Mouse (Mus musculus): Measurements from ENCODE around the gene Pde7b.

Pde7b gene

DNA sequence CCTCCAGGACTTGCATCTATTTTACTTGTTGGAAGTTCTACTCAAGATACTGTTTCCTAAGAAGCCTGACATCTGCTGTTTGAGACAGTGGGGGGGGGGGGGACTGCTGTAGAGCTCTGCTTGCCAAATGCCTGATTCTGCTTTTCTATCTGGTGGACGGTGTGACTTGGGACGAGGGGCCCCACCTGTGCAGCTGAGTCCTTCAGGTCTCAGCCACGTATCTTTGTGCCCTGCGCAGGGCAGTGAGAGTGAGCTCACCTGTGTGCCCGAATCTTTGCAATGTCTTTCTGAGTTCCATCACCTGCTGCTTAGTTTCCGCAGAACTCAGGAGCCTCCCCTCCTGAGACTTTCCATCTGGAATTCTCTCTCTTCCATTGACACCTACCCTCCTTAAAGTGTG, 70.7 kb downstream of the Pde7b start:
- DNase-seq (ENCODE audit: low read depth, low spot score), result no peak
- no peaks in the 10 kb centered on the region for H3K36me3 ChIP-seq (ENCODE audit: control insufficient read depth, insufficient read depth, low read length, poor library complexity, severe bottlenecking)
- no peaks in the 10 kb centered on the region for H3K27me3 ChIP-seq (ENCODE audit: control insufficient read depth, insufficient read depth, low read length, poor library complexity, severe bottlenecking)

DNA sequence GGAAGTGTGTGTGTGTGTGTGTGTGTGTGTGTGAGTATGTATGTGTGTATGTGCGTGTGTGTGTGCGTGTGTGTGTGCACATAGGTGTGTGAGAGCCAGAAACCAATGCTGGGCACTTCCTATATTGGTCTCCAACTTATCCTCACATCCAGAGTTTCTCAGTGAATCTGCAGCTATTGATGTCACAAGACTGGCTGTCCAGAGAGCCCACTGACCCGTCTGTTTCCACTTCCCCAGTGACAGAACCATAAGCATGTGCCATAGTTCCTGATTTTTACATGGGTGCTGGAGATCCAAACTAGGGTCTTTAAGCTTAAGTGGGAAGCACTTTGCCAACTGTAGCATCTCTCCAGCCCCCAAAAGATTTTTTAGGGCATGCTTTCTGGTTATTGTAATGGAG, 71.6 kb downstream of the Pde7b start:
- no peak for DNase-seq (ENCODE audit: low read depth, low spot score)
- no peaks in the 10 kb centered on the region for H3K36me3 ChIP-seq (ENCODE audit: control insufficient read depth, insufficient read depth, low read length, poor library complexity, severe bottlenecking)
- H3K27me3 ChIP-seq (ENCODE audit: control insufficient read depth, insufficient read depth, low read length, poor library complexity, severe bottlenecking), result no peaks in the 10 kb centered on the region

DNA sequence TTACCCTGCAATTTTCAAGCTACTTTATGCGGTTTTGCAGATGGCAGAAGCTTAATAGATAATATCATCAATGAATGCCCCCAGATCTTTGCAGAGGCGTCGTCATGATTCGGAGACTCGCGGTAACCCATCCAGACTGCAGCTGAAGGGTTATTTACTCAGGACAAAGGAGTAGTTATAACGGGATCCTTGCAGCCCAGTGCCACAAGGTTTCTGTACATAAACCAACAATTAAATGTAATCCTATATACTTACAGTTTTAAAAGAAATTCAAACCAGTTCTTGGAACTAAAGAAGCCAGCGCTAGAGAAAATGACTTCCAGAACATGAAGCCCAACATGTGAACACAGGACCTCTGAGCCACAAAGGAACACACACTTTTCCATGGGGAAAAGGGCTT, 88.5 kb downstream of the Pde7b start:
- Histone ChIP-seq H3K36me3 (ENCODE audit: control insufficient read depth, insufficient read depth, low read length, poor library complexity, severe bottlenecking) (no peaks in the 10 kb centered on the region), H3K27me3 (ENCODE audit: control insufficient read depth, insufficient read depth, low read length, poor library complexity, severe bottlenecking) (no peaks in the 10 kb centered on the region)
- DNase-seq (ENCODE audit: low read depth, low spot score), result no peak

DNA sequence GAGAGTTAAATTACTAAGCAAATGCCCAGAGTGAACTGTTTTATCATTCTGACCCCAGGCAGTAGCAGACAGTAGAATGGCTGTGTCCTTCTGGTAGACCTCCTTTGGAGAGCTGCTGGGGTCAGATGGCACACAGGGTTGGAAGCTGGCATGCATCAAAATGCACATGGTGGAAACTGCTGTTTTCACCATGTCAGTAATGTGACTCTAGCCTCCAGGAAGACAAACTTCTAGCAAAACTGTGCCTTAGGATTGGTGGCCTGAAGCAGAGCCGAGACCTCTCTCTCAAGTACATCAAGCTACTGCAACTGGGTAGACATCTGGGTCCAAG, 91.8 kb downstream of the Pde7b start:
- H3K36me3 ChIP-seq (ENCODE audit: control insufficient read depth, insufficient read depth, low read length, poor library complexity, severe bottlenecking), result no peaks in the 10 kb centered on the region
- H3K27me3 ChIP-seq (ENCODE audit: control insufficient read depth, insufficient read depth, low read length, poor library complexity, severe bottlenecking), result no peaks in the 10 kb centered on the region
- DNase-seq (ENCODE audit: low read depth, low spot score), result no peak

DNA sequence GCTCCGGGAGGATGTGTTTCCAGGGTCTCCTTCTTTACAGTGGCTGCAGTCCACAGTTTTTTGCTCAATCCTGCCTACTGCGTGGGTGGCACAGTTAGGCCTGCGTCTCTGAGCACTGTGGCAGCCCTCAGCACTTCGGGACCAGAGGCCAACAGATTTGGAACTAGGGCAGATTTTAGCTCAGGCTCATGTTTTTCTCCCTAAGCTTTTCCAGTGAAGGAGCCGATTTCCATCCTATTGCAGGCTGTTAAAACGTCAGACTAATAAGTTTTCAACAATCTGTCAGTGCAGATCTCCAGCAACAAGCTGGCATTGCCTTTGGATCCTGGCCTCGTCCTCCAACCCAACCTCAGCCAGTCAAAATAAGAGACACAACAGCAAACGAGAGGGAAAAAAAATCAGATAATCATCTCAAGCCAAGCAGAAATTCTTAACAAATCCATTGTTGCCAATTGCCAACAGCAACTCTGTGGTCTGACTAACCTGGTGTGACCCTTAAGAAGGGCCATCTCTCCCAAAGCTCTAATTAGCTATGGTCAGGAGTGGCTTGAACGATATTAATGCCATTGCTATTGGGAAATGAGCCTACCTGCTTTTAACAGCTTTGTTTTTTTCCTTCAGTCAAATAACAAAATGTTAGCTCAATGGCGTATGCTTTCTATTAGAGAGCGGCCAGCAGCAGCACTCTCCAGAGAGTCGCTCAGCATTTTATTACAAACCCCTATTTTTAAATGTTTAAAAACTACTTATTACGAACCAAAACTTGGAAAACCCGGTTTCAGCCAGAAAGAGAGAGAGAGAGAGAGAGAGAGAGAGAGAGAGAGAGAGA, 92.4 kb downstream of the Pde7b start:
- no peak for DNase-seq (ENCODE audit: low read depth, low spot score)
- Histone ChIP-seq H3K36me3 (ENCODE audit: control insufficient read depth, insufficient read depth, low read length, poor library complexity, severe bottlenecking) (no peaks in the 10 kb centered on the region), H3K27me3 (ENCODE audit: control insufficient read depth, insufficient read depth, low read length, poor library complexity, severe bottlenecking) (no peaks in the 10 kb centered on the region; the same call in 1 of the 2 replicates)

DNA sequence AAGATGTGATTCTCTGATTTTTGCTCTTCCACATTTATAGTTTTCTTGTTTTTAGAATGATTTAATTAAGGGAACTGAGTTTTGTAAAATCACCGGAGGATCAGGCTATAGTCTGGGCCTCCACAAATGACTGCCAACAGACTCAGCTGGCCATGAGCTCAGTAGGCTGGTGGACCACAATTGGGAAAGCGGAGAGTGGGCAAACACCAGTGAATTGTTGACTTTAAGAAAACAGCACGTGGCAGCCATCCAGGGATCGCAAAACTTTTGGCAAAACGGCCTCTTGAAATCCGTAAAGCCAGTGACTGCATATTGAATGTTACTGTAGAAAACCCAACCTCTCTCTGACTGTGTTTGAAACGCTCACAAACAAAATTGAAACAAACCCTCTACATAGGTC, 94.8 kb downstream of the Pde7b start:
- H3K36me3 ChIP-seq (ENCODE audit: control insufficient read depth, insufficient read depth, low read length, poor library complexity, severe bottlenecking), result no peaks in the 10 kb centered on the region
- DNase-seq (ENCODE audit: low read depth, low spot score), result no peak
- no peaks in the 10 kb centered on the region; the same call in 1 of the 2 replicates for H3K27me3 ChIP-seq (ENCODE audit: control insufficient read depth, insufficient read depth, low read length, poor library complexity, severe bottlenecking)

DNA sequence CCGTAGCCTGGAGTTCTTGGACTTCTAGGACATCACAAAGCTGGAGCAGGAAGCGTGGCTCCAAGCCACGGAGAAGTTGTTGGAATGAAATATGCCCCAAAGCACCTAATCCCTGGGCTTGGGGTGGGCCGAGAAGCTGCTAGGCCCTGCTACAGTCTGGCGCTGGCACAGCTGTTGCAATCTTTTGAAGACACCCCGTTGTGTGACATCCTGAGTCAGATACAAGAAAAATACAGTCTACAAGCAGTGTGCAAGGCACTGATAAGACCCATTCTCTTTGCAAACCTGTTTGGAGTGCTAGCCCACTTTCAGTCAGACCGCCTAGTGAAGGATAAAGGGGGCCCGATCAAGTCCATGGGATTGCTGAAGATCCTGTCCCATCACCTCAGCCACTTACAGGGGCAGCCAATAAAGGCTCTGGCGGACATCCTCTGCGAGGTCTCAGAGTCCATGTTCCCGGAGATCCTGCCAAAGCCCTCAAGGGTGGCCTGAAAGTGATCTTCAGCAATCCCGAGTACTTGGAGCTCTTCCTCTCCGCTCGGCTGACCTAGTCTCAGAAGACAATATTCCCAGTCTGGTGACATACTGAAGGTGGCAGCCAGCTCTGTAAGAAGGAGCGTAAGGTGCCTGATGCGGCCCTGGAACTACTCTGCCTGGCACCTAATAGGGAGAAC, 99.0 kb downstream of the Pde7b start:
- H3K36me3 ChIP-seq (ENCODE audit: control insufficient read depth, insufficient read depth, low read length, poor library complexity, severe bottlenecking), result no peaks in the 10 kb centered on the region
- no peak for DNase-seq (ENCODE audit: low read depth, low spot score)
- no peaks in the 10 kb centered on the region; the same call in 1 of the 2 replicates for H3K27me3 ChIP-seq (ENCODE audit: control insufficient read depth, insufficient read depth, low read length, poor library complexity, severe bottlenecking)

DNA sequence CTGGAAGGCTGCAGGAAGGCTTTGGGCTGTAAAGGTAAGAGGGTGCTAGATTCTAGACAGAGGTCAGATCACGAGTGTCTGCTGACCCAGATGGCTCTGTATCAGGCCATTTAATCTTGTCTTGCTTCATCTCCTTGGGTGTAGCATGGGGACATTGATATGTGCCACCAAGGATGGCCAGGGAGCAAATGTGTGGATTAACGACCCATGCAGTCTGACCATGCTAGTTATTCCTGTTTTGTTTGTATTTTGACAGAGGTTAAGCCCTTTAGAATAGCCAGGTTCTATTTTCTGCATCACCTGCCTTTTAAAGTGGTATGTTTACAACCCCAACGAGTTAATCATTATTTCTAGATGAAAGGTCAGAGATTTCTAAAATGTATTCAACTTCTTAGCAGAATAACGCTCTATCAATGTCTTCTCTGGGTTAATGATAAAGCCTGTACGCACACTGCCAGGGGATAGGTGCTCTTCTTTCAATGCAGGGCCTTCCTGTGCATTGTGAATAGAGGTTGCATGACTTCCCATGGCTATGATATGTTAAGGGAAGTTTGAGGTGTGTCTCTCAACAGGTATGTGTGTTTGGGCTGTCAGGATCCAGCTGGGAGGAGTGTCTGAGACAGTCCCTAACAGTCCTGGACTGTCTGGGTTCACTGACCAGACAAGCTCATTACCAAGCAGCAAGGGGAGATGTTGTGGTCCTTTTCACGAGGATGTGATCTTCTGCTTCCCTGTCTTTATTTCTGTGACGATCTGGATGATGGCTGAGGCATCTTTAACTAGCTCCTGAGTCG, 103.0 kb downstream of the Pde7b start:
- no peak for DNase-seq (ENCODE audit: low read depth, low spot score)
- no peaks in the 10 kb centered on the region for H3K36me3 ChIP-seq (ENCODE audit: control insufficient read depth, insufficient read depth, low read length, poor library complexity, severe bottlenecking)
- H3K27me3 ChIP-seq (ENCODE audit: control insufficient read depth, insufficient read depth, low read length, poor library complexity, severe bottlenecking), result no peaks in the 10 kb centered on the region; the same call in 1 of the 2 replicates

DNA sequence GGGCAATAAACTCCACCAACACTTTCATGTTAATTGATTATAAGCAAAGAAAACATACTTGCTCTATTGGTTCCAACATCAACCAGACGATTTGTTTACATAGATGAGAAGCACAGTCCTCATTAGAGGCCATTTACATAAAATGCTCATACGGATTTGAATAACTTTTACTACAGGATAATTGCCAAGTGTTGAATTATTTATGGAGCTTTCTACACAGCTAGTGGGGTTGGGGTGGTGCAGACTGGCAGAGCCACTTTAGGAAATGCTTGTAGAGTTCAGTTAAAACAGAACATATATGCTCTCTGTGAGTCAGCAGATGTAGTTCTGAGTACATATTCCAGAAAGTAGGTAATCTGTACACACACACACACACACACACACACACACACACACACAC, 118.9 kb downstream of the Pde7b start:
- no peaks in the 10 kb centered on the region for H3K36me3 ChIP-seq (ENCODE audit: control insufficient read depth, insufficient read depth, low read length, poor library complexity, severe bottlenecking)
- H3K27me3 ChIP-seq (ENCODE audit: control insufficient read depth, insufficient read depth, low read length, poor library complexity, severe bottlenecking), result no peaks in the 10 kb centered on the region
- no peak for DNase-seq (ENCODE audit: low read depth, low spot score)

DNA sequence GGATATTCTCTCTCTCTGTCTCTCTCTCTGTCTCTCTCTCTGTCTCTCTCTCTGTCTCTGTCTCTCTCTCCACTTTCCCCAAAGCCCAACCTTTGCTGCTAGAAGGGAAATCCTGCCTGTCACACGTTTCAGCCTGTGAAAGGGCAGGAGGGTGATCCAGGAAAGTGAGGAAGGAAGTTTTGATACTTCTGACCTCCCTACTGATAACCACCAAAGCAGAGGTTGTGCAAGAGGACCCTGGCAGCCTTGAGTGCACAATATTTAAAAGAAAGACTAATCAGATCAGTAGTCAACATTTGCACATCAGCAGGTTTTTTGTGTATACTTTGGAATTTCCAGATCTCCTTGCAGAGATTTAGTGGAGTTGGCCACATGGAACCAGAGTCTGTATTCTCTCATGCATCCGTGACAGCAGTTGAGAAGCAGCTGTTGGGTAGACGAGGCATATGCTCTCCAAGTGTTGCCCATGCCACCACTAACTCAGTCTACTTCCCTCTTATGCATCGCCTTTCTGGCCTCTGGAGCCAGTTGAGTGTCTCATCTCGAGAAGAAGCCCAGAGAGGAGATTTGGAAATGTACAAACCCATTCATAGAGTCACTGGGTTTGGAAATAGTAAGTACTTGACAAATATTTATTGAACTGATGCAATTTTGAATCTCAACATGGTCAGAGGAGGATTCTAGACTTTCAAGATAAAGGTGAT, 129.6 kb downstream of the Pde7b start:
- Histone ChIP-seq H3K27me3 (ENCODE audit: control insufficient read depth, insufficient read depth, low read length, poor library complexity, severe bottlenecking) (no peaks in the 10 kb centered on the region), H3K36me3 (ENCODE audit: control insufficient read depth, insufficient read depth, low read length, poor library complexity, severe bottlenecking) (no peaks in the 10 kb centered on the region)
- DNase-seq (ENCODE audit: low read depth, low spot score), result no peak

DNA sequence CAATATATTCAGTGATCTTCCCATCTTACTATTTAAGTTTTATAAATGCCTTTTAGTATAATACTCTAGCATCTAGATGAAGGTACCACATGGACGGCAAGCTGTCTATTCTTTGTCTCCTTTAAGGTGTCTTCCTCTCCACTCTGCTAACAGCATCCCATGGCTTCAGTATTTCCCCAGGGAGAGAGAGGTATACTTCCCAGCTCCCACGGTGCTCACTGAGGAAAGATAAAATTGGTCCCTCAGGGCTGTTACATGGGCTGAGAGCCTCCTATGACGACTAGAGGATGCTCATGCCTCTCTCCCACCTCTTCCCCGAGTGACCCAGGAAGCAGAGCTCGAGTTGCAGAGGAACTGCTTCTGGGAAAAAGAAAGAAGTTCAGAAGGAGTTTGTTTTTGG, 130.9 kb downstream of the Pde7b start:
- H3K36me3 ChIP-seq (ENCODE audit: control insufficient read depth, insufficient read depth, low read length, poor library complexity, severe bottlenecking), result no peaks in the 10 kb centered on the region
- no peaks in the 10 kb centered on the region for H3K27me3 ChIP-seq (ENCODE audit: control insufficient read depth, insufficient read depth, low read length, poor library complexity, severe bottlenecking)
- DNase-seq (ENCODE audit: low read depth, low spot score), result no peak

DNA sequence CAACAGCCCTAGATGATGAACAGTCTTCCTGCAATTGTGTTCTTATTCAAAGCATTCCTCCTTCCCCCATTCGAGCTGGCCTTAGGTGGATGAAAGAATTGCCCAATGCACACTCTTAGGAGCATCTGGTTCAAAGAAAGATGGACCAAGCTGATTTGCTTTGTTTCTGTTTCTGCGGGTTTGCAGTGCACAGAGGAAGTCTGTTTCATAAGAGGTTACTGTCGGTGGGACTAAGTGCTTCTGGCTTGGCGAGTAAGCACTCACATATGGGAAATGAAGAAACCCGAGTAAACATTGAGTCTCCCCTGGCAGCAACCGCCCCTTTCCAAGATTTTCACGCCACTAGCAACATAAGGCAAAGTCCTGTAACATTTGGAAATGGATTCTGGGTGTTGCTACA, 134.8 kb downstream of the Pde7b start:
- Histone ChIP-seq H3K27me3 (ENCODE audit: control insufficient read depth, insufficient read depth, low read length, poor library complexity, severe bottlenecking) (no peaks in the 10 kb centered on the region), H3K36me3 (ENCODE audit: control insufficient read depth, insufficient read depth, low read length, poor library complexity, severe bottlenecking) (no peaks in the 10 kb centered on the region)
- DNase-seq (ENCODE audit: low read depth, low spot score), result no peak

DNA sequence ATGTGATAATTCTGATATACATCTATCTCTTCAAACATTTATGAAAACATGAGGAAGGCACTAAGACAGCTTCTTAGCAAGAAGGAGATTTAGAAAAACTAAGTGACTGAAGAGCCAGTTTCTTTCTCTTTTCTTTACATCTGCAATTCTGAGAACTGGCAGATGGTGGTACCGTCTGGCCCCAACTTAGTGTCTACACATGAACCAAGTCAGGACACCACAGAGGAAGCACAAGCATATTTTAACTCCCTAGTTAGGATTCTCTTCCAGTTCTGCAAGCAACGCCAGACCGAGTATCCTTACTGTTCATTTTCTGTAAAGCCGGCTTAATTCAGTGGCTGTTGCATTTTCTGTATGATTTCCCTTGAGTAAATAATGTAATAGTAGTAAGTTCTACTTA, 138.9 kb downstream of the Pde7b start:
- Histone ChIP-seq H3K36me3 (ENCODE audit: control insufficient read depth, insufficient read depth, low read length, poor library complexity, severe bottlenecking) (no peaks in the 10 kb centered on the region), H3K27me3 (ENCODE audit: control insufficient read depth, insufficient read depth, low read length, poor library complexity, severe bottlenecking) (no peaks in the 10 kb centered on the region)
- DNase-seq (ENCODE audit: low read depth, low spot score), result no peak

DNA sequence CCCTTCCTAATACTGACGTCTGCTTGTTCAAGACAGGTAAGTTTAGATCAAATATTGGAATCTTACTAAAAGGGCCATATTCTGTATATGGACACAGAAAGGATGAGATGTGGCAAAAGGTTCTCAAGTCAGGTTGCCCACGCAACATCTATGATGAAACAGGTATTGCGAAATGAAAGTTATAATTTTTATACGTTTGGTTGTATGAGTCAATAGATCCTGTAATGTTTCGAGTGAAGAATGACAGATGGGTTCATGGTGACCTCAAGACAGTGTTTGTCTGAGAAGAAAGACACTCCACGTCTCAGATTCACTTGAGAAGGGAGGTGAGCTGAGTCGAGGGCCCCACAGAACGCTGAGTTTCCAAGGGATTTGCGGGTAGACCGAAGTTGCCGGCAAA, 149.9 kb downstream of the Pde7b start:
- H3K36me3 ChIP-seq (ENCODE audit: control insufficient read depth, insufficient read depth, low read length, poor library complexity, severe bottlenecking), result no peaks in the 10 kb centered on the region
- H3K27me3 ChIP-seq (ENCODE audit: control insufficient read depth, insufficient read depth, low read length, poor library complexity, severe bottlenecking), result no peaks in the 10 kb centered on the region
- DNase-seq (ENCODE audit: low read depth, low spot score), result no peak

All from splenic B cell, adult 2 months (primary cell).